Mouse (Mus musculus): Measurements from ENCODE around the gene Osr1. TPM values are rescaled to one million over a fixed set of nuclear protein-coding genes. Genes with fewer than 3 reads are reported as not detected.

Gene Osr1
- total RNA-seq (2023): not detected

DNA sequence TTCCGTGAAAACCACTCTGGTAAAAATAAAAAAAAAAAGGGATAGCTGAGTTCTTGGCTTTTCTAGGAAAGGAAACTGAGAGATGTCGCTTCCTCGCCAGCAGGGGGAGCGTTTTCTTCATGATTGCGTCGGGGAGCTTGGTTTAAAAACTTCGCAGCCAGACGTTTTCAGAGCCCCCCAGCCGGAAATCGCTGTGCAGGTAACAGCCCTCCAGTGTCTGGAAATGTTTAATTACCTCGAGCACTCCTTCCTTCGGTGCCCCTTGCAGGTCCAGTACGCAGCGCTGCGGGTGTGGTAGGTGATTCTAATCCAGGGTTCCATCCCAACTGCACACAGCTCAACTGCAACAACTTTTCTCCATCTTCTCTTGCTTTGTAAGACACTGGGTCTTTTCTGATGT lies at the start of gene Osr1:
Gene Osr1 (plus strand): TSS at position 146 of the 400 bp plus-strand sequence.

